Mouse (Mus musculus) midbrain, embryonic 11.5 days (tissue): ENCODE measurements at regions not wholly inside any gene's neighbourhood (a gene's known extent, or its start where the extent isn't known, plus 50 kb on each side); places are given as distances from the start of the nearest gene placed in this dataset.

Source experiments
- ATAC-seq: fragments of 200-750 bp; cut with Nextera tagmentation; 2 replicates; pipeline ENCODE4 v1.8.0; 2017; ENCODE audit warnings: moderate TSS enrichment, moderate library complexity; ENCODE audit not compliant: low FRiP score
- DNase-seq: peaks from one replicate; pipeline ENCODE4 v3.0.0; 2015; ENCODE audit warnings: low spot score; ENCODE audit errors: missing footprints
- H3K27ac ChIP-seq: fragments of 300-500 bp; sonication (generic); 2 replicates; pipeline ENCODE4 v1.5.1; 2014; ENCODE audit warnings: low read depth, low read length
- H3K27me3 ChIP-seq: fragments of 300-500 bp; sonication (generic); 2 replicates; pipeline ENCODE4 v1.6.1; 2014; ENCODE audit warnings: mild to moderate bottlenecking, low read length, moderate library complexity, mixed read lengths; ENCODE audit not compliant: control insufficient read depth, insufficient read depth
- H3K36me3 ChIP-seq: fragments of 300-500 bp; sonication (generic); 2 replicates; pipeline ENCODE4 v1.6.1; 2014; ENCODE audit warnings: mild to moderate bottlenecking, low read length, moderate library complexity, mixed read lengths; ENCODE audit not compliant: control insufficient read depth, insufficient read depth
- H3K4me1 ChIP-seq: fragments of 300-500 bp; sonication (generic); 2 replicates; pipeline ENCODE4 v1.6.1; 2014; ENCODE audit warnings: low read length; ENCODE audit not compliant: control insufficient read depth, insufficient read depth
- H3K4me2 ChIP-seq: fragments of 300-500 bp; sonication (generic); 2 replicates; pipeline ENCODE4 v1.6.1; 2014; ENCODE audit warnings: mild to moderate bottlenecking, moderate library complexity
- H3K4me3 ChIP-seq: fragments of 300-500 bp; sonication (generic); 2 replicates; pipeline ENCODE4 v1.5.1; 2014; ENCODE audit warnings: low read depth, low read length
- H3K9ac ChIP-seq: fragments of 300-500 bp; sonication (generic); 2 replicates; pipeline ENCODE4 v1.6.1; 2014; ENCODE audit warnings: low read length
- H3K9me3 ChIP-seq: fragments of 300-500 bp; sonication (generic); 2 replicates; pipeline ENCODE4 v1.6.1; 2016; ENCODE audit warnings: low read length; ENCODE audit not compliant: control insufficient read depth
- WGBS: fragments of 180-500 bp; shearing (Covaris S2); extraction: QIAGEN DNeasy Blood & Tissue Kit; methylation state at CpG from one replicate; pipeline ENCODE4 v1.1.7; 2014; 5-methylcytosine and 5-hydroxymethylcytosine counted together

GRCm38 (mm10) chr6:93392402-93392801 lies 449.1 kb upstream of the Adamts9 start:
- no peak for DNase-seq
- Histone ChIP-seq H3K27ac (no peak overlapping the region), H3K4me2 (no peak overlapping the region), H3K27me3 (no peaks in the 10 kb centered on the region), H3K9me3 (no peaks in the 10 kb centered on the region), H3K4me1 (no peaks in the 10 kb centered on the region), H3K4me3 (no peak overlapping the region), H3K9ac (no peak overlapping the region), H3K36me3 (no peaks in the 10 kb centered on the region)
- no peak for ATAC-seq
- 93% methylated on average over 6 of the region's 6 CpGs for WGBS

DNA sequence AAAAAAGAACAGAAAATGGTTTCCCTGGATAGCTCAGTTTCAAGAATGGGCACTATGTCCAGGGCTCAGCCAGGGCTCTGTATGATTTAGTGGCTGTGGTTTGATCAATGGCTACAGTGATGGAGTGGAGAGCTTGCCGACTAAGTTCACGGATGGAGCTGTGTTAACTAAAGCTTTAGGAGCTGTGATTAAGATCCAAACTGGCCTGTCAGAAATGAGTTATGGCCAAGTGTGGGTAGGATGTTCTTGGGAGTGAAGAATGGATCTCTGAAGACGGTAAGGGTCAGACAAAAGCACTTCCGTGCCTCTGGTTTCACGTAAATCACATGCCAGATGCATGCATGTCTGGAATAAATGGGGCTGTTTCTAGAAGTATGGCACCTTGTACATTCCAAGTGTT lies 447.9 kb upstream of the Adamts9 start:
- Histone ChIP-seq H3K4me2 (no peak overlapping the region), H3K27me3 (no peaks in the 10 kb centered on the region), H3K9ac (no peak overlapping the region), H3K27ac (no peak overlapping the region), H3K36me3 (no peaks in the 10 kb centered on the region), H3K4me1 (no peaks in the 10 kb centered on the region), H3K9me3 (no peaks in the 10 kb centered on the region), H3K4me3 (no peak overlapping the region)
- WGBS: 90% methylated on average over 5 of the region's 5 CpGs
- ATAC-seq: no peak
- no peak for DNase-seq

GRCm38 (mm10) chr6:93371341-93371740 lies 428.0 kb upstream of the Adamts9 start:
- WGBS: 88% methylated on average over 6 of the region's 6 CpGs
- Histone ChIP-seq H3K36me3 (no peaks in the 10 kb centered on the region), H3K9ac (no peak overlapping the region), H3K27ac (no peak overlapping the region), H3K4me2 (no peak overlapping the region), H3K4me1 (no peaks in the 10 kb centered on the region), H3K4me3 (no peak overlapping the region), H3K9me3 (no peaks in the 10 kb centered on the region), H3K27me3 (no peaks in the 10 kb centered on the region)
- no peak for ATAC-seq
- no peak for DNase-seq

DNA sequence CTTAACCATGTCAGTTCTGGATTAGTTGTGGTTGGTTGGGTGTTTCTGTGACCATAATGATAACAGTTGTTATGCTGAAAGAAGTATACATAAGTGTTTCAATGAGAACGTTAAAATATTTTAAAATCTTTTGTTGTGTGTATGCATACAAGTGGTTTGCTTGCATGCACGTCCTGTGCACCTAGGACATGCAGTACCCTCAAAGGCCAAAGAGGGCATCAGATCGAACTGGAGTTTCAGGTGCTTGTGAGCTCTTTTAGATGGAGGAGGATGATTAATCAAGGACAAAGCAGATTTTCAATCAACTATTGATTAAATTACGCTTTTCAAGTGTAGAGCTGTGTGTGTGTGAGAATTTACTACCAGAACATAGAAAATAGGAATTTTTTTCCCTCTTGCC lies 420.6 kb upstream of the Adamts9 start:
- H3K4me2 ChIP-seq: no peak overlapping the region
- H3K36me3 ChIP-seq: no peaks in the 10 kb centered on the region
- no peaks in the 10 kb centered on the region for H3K4me1 ChIP-seq
- H3K9me3 ChIP-seq: no peaks in the 10 kb centered on the region
- H3K4me3 ChIP-seq: no peak overlapping the region
- WGBS: 66% methylated on average over 4 of the region's 4 CpGs
- ATAC-seq: no peak
- H3K27me3 ChIP-seq: no peaks in the 10 kb centered on the region
- DNase-seq: no peak
- H3K9ac ChIP-seq: no peak overlapping the region
- no peak overlapping the region for H3K27ac ChIP-seq

DNA sequence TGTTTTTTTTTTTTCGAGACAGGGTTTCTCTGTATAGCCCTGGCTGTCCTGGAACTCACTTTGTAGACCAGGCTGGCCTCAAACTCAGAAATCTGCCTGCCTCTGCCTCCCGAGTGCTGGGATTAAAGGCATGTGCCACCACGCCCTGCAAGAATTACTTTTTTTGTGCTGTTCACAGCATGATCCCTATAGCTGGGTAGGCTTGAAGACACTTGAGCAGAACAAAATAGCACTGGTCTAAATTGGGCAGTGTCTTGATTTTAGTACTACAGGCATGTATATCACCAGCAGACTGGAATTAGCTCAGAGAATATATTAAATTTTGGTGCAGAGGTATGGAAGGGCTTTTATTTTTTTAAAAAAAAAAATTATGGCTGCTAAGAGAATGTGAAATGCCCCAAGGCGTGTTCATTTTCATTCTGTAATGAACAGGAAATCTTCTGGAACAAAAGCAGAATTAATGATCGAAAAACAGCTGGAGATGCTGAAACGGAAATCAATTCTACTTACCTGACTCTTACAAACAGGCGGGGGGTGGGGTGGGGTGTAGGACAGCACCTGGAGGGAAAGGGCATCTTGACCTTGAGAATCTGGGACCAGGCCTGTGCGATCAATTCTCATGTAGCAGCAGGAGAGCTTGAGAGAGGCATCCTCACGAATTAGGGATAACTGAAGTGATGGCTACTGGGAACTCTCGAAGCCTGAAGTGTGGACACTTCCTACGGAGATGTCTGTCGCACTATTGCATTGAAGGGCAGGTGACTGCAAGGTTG lies 410.2 kb upstream of the Adamts9 start:
- Histone ChIP-seq H3K4me3 (no peak overlapping the region), H3K36me3 (no peaks in the 10 kb centered on the region), H3K9me3 (no peaks in the 10 kb centered on the region), H3K27me3 (no peaks in the 10 kb centered on the region), H3K4me1 (peaks cover 5% of the 10 kb centered on the region; the same call in 1 of the 2 replicates), H3K9ac (no peak overlapping the region), H3K4me2 (no peak overlapping the region), H3K27ac (no peak overlapping the region)
- no peak for DNase-seq
- WGBS: 87% methylated on average over 12 of the region's 12 CpGs
- ATAC-seq: no peak

GRCm38 (mm10) chr6:93349936-93350700 lies 406.8 kb upstream of the Adamts9 start:
- ATAC-seq (no peak), DNase-seq (no peak)
- Histone ChIP-seq H3K4me1 (peaks cover 5% of the 10 kb centered on the region; the same call in 1 of the 2 replicates), H3K4me2 (no peak overlapping the region), H3K9ac (no peak overlapping the region), H3K27me3 (no peaks in the 10 kb centered on the region), H3K9me3 (no peaks in the 10 kb centered on the region), H3K36me3 (no peaks in the 10 kb centered on the region), H3K4me3 (no peak overlapping the region), H3K27ac (no peak overlapping the region)
- WGBS: 61% methylated on average over 7 of the region's 7 CpGs

- no peak for DNase-seq
- no peak for ATAC-seq
- Histone ChIP-seq H3K4me2 (no peak overlapping the region), H3K27me3 (no peaks in the 10 kb centered on the region), H3K9ac (no peak overlapping the region), H3K4me1 (peaks cover 5% of the 10 kb centered on the region; the same call in 1 of the 2 replicates), H3K9me3 (no peaks in the 10 kb centered on the region), H3K4me3 (no peak overlapping the region), H3K36me3 (no peaks in the 10 kb centered on the region), H3K27ac (no peak overlapping the region)
- 86% methylated on average over 3 of the region's 3 CpGs for WGBS
Observed at GRCm38 (mm10) chr6:93348141-93348540, 404.8 kb upstream of the Adamts9 start.

GRCm38 (mm10) chr6:93328683-93329082 lies 385.4 kb upstream of the Adamts9 start:
- Histone ChIP-seq H3K4me3 (no peak overlapping the region), H3K36me3 (no peaks in the 10 kb centered on the region), H3K27me3 (no peaks in the 10 kb centered on the region), H3K27ac (no peak overlapping the region), H3K4me2 (no peak overlapping the region), H3K4me1 (no peaks in the 10 kb centered on the region), H3K9me3 (no peaks in the 10 kb centered on the region), H3K9ac (no peak overlapping the region)
- no peak for ATAC-seq
- no peak for DNase-seq
- 74% methylated on average over 2 of the region's 2 CpGs for WGBS

DNA sequence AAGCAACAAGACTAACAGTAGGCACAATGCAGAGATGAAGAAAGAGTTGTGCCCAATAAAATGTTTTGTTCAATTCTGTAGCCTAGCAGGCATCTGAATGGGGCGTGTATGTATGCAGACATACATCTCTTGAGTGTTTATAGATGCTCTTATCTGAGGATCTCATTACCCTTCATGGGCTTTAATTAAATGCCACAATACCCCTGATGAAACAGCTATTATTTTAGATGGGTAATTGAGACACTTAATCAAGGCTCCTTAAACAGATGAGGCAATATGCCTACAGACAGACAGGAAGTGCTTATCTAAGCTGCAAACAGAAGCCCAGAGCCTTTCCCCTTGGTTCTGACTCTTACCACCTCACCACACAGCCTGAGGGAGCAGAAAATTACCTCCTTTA lies 384.6 kb upstream of the Adamts9 start:
- no peak for DNase-seq
- no peaks in the 10 kb centered on the region for H3K36me3 ChIP-seq
- H3K27me3 ChIP-seq: no peaks in the 10 kb centered on the region
- no peaks in the 10 kb centered on the region for H3K4me1 ChIP-seq
- 84% methylated on average over 1 of the region's 1 CpGs for WGBS
- no peak overlapping the region for H3K9ac ChIP-seq
- H3K9me3 ChIP-seq: no peaks in the 10 kb centered on the region
- no peak overlapping the region for H3K4me3 ChIP-seq
- no peak overlapping the region for H3K4me2 ChIP-seq
- ATAC-seq: no peak
- no peak overlapping the region for H3K27ac ChIP-seq
